Comparison of ENCODE assay signal across 9 mouse cellular contexts in the genomic region with DNA sequence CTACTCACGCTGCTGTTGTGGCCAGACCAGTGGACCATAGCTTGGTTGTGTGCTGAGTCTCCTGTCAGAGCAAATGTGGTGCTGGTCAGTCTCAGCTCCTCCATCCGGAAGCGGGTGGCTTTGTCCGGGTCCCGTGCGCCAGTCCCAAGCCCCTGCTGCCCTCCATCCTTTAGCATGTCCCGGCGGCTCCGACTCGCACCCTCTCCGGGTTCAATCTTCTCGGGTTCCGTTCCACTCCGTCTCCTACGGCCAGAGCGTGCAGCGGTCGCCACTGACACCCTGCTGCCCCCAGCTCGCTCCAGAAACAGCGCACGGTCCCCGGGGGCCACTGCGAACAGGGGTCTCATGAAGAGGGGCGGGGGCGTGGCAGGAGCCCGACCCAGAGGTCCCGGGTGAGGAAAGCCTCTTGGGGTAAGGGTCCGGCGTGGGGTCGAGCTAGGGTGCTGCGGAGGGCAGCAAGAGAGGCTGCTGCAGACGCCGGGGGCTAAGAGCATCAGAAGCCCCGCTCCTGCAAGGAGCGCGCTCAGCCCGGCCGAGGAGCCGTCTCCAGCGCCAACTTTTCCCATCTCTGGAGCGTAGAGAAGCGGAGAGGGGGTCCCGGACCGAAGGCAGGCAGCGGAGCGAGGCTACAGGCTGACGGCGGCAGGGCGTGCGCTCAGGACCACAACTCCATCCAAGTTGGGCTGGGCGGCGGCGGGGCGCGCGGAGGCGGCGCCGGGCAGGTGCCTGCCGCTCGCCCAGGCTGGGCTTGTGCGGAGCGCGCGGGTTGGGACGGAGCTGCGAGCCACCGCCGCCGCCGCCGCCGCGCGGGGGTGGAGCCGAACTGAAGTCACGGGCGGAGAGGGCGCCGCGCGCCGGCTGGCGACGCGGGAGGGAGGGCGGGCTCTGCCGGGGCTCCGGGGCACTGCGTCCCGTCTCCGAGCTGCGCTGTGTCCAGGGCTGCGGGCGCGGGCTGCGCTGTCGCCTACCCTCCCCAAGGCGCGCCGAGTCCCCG. TPM values are rescaled to one million over a fixed set of nuclear protein-coding genes. Genes with fewer than 3 reads are reported as not detected.
DNase-seq lines count a peak whose midpoint lies in the region; ATAC-seq lines count a peak whose summit lies in the region.
"Had no signal": no experiment of that assay in that cellular context is flagged by ENCODE, and none has a peak within 500 bp of the region (broad histone marks: within the 10 kb centered on the region; RNA-seq: fewer than 3 reads in every experiment).

A gene (minus strand): TSS at position 744 of the 994 bp plus-strand sequence.

- no peaks in the 10 kb centered on the region for H3K36me3 ChIP-seq in limb, embryonic 12.5 days
- H3K36me3 ChIP-seq in neural tube, embryonic 14.5 days (ENCODE audit: control insufficient read depth, insufficient read depth, low read length): no peaks in the 10 kb centered on the region

- H3K9me3 ChIP-seq in limb, embryonic 12.5 days: no peaks in the 10 kb centered on the region
- H3K9me3 ChIP-seq in neural tube, embryonic 14.5 days (ENCODE audit: control insufficient read depth, low read length): no peaks in the 10 kb centered on the region

- under 1% methylated on average over 66 of the region's 102 CpGs for WGBS in limb, embryonic 12.5 days
- under 1% methylated on average over 83 of the region's 102 CpGs for WGBS in neural tube, embryonic 14.5 days

- peak within 1 kb of the TSS; percentile 56 for H3K4me3 ChIP-seq in limb, embryonic 12.5 days (replicated peaks)
- H3K4me3 ChIP-seq in neural tube, embryonic 14.5 days (ENCODE audit: low read depth, low read length): peak within 1 kb of the TSS; percentile 60

- peak within 1 kb of the TSS; percentile 47; the same call in 1 of the 2 replicates for H3K9ac ChIP-seq in limb, embryonic 12.5 days (replicated peaks)
- peak within 1 kb of the TSS; percentile 68 for H3K9ac ChIP-seq in neural tube, embryonic 14.5 days (replicated peaks; ENCODE audit: low read depth, low read length)

- peak; percentile 77 for DNase-seq in heart, adult 11 months
- no peak for DNase-seq in heart, adult 8-10 months (ENCODE audit: low spot score)
- peak; percentile 39 for DNase-seq in gastrocnemius, postnatal 10 days
- peak; percentile 18 for DNase-seq in kidney, adult 18-20 months
- peak; percentile 33 for DNase-seq in thymus, postnatal 4 days

- peak; percentile 65; the same call in 1 of the 2 replicates for ATAC-seq in common myeloid progenitor, adult 5-6 weeks (replicated peaks; ENCODE audit: low read depth, poor library complexity, severe bottlenecking)
- ATAC-seq in limb, embryonic 12.5 days (ENCODE audit: insufficient number of reproducible peaks, insufficient read depth, low FRiP score, low TSS enrichment, low read depth): peak; percentile 91
- peak; percentile 93 for ATAC-seq in neural tube, embryonic 14.5 days (ENCODE audit: low read depth)

- no peak within 1 kb of the TSS for H3K27ac ChIP-seq in limb, embryonic 12.5 days
- peak within 1 kb of the TSS; percentile 69 for H3K27ac ChIP-seq in neural tube, embryonic 14.5 days (ENCODE audit: low read depth, low read length)

- peaks cover 6% of the 10 kb centered on the region; the same call in 1 of the 2 replicates for H3K4me1 ChIP-seq in limb, embryonic 12.5 days (replicated peaks)
- H3K4me1 ChIP-seq in neural tube, embryonic 14.5 days (ENCODE audit: control insufficient read depth, insufficient read depth, low read length): no peaks in the 10 kb centered on the region

- H3K27me3 ChIP-seq in limb, embryonic 12.5 days: peaks cover 51% of the 10 kb centered on the region
- H3K27me3 ChIP-seq in neural tube, embryonic 14.5 days (ENCODE audit: control insufficient read depth, insufficient read depth, low read length): no peaks in the 10 kb centered on the region

- peak within 1 kb of the TSS; percentile 98 for H3K4me2 ChIP-seq in limb, embryonic 12.5 days
- H3K4me2 ChIP-seq in neural tube, embryonic 14.5 days (ENCODE audit: low read depth, low read length): peak within 1 kb of the TSS; percentile 76

RNA-seq across cellular contexts. Expression of the gene that starts here (rescaled TPM):
- total RNA-seq in heart, adult 8-10 months (2022): under 1 TPM; 0.06 to 0.25 (median 0.14) TPM
- not detected in 2 replicates for total RNA-seq in common myeloid progenitor, adult 5-6 weeks (2017)
- 1 to 10 TPM; 2.1 TPM for total RNA-seq in gastrocnemius, postnatal 10 days (2021)
- 1.1 TPM in 2 replicates for polyA plus RNA-seq in limb, embryonic 12.5 days (2016; fragmentation: Nextera tagmentation; extraction: Ambion mirVana)
- 17.1 and 17.9 TPM in 2 replicates for polyA plus RNA-seq in neural tube, embryonic 14.5 days (2014; fragmentation: Nextera tagmentation; extraction: Ambion mirVana)
- total RNA-seq: liver, adult 2 months had no signal
- polyA plus RNA-seq: liver, adult 2 months had no signal

Comparison
In these comparisons a context has a peak if more than half of its experiments do, and no peak if none do; other contexts are left out.
1. Peak in ATAC-seq in common myeloid progenitor, adult 5-6 weeks; RNA of the gene not detected or under 1 TPM.